Mouse (Mus musculus): ENCODE results near the gene Gpat3. TPM values are rescaled to one million over a fixed set of nuclear protein-coding genes. Genes with fewer than 3 reads are reported as not detected.
A peak's percentile ranks its signal among the peaks of the same experiment; 100 is the strongest.

Gene Gpat3
- polyA plus RNA-seq, 1 experiment from 2014 or later = 0.69 TPM

DNA sequence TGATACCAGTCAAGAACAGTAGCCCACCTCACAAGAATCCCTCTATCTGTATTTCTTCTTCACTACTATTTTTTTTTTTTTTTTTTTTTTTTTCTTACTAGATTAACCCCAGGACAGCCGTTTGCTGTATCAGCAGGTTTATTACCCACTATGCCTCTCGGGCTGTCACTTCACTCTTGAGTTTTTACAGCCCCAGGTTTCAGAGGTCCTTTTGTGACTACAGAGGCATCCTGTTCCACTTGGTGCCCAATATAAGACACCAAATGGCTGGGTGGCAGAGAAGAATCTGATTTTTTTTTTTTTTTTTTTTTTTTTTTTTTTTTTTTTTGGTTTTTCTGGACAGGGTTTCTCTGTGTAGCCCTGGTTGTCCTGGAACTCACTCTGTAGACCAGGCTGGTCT is 1.6 kb downstream of the Gpat3 start:
- ATAC-seq (no peak), DNase-seq (ENCODE audit: low spot score) (no peak)
- Histone ChIP-seq H3K9ac (ENCODE audit: low read length) (no peak overlapping the region), H3K27me3 (replicated peaks; ENCODE audit: control insufficient read depth, insufficient read depth, low read length) (peaks cover 22% of the 10 kb centered on the region; the same call in 1 of the 2 replicates), H3K36me3 (ENCODE audit: control insufficient read depth, insufficient read depth, low read length) (no peaks in the 10 kb centered on the region), H3K4me3 (ENCODE audit: low read depth, low read length) (no peak overlapping the region), H3K27ac (ENCODE audit: low read depth, low read length) (no peak overlapping the region), H3K4me1 (ENCODE audit: control insufficient read depth, insufficient read depth, low read length) (0 out of 2 replicates have a peak, but pooled peaks cover 6% of the 10 kb centered on the region), H3K9me3 (replicated peaks; ENCODE audit: control insufficient read depth, low read length) (no peaks in the 10 kb centered on the region), H3K4me2 (ENCODE audit: low read length) (peak overlapping the region; percentile 99)
- 17% methylated on average over 2 of the region's 2 CpGs for WGBS

DNA sequence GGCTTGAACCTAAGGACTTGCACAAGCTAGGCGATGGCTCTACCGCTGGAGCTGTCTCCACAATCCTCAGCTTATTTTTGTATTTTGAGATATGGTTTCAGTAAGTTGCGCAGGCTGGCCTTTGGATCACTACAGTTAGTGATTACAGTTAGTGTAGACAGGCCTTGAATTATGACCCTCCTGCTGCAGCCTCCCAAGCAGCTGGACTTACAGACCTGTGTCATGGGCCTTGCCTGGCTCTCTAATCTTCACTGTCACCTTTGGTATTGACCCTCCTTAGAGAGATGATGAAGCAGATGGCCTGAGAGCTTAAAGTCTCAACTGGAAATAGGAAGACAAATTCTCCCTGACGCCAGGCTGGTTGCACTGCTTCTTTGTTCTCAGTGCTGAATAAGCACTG is 8.4 kb downstream of the Gpat3 start:
- Histone ChIP-seq H3K4me2 (ENCODE audit: low read length) (no peak overlapping the region), H3K9me3 (replicated peaks; ENCODE audit: control insufficient read depth, low read length) (no peaks in the 10 kb centered on the region), H3K27ac (ENCODE audit: low read depth, low read length) (no peak overlapping the region), H3K27me3 (replicated peaks; ENCODE audit: control insufficient read depth, insufficient read depth, low read length) (no peaks in the 10 kb centered on the region), H3K4me3 (ENCODE audit: low read depth, low read length) (no peak overlapping the region), H3K4me1 (ENCODE audit: control insufficient read depth, insufficient read depth, low read length) (no peaks in the 10 kb centered on the region), H3K9ac (ENCODE audit: low read length) (no peak overlapping the region), H3K36me3 (ENCODE audit: control insufficient read depth, insufficient read depth, low read length) (no peaks in the 10 kb centered on the region)
- no peak for DNase-seq (ENCODE audit: low spot score)
- ATAC-seq = no peak
- WGBS = 91% methylated on average over 4 of the region's 4 CpGs

DNA sequence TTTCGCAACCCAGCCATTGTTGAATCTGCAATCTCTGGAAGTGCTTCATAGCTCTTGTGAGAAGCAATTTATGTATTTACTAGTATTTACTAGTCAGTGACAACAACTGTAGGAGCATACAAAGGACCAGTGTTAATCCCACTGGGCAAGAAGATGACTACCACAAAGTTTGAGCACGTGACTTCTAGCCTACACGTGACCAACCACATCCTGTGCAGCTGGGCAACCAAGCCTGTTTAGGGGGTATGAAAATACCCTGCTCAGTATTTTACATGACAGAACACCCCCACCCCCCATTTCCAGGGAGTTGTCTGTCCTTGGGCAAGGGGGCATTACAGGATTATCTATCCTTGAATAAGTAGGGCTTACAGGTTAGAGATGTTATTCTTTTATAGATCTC is 11.0 kb downstream of the Gpat3 start:
- Histone ChIP-seq H3K4me1 (ENCODE audit: control insufficient read depth, insufficient read depth, low read length) (no peaks in the 10 kb centered on the region), H3K9me3 (replicated peaks; ENCODE audit: control insufficient read depth, low read length) (no peaks in the 10 kb centered on the region), H3K4me3 (ENCODE audit: low read depth, low read length) (no peak overlapping the region), H3K27me3 (replicated peaks; ENCODE audit: control insufficient read depth, insufficient read depth, low read length) (no peaks in the 10 kb centered on the region), H3K27ac (ENCODE audit: low read depth, low read length) (no peak overlapping the region), H3K9ac (ENCODE audit: low read length) (no peak overlapping the region), H3K36me3 (ENCODE audit: control insufficient read depth, insufficient read depth, low read length) (no peaks in the 10 kb centered on the region), H3K4me2 (ENCODE audit: low read length) (no peak overlapping the region)
- 90% methylated on average over 3 of the region's 3 CpGs for WGBS
- DNase-seq (ENCODE audit: low spot score) = no peak
- ATAC-seq = no peak

DNA sequence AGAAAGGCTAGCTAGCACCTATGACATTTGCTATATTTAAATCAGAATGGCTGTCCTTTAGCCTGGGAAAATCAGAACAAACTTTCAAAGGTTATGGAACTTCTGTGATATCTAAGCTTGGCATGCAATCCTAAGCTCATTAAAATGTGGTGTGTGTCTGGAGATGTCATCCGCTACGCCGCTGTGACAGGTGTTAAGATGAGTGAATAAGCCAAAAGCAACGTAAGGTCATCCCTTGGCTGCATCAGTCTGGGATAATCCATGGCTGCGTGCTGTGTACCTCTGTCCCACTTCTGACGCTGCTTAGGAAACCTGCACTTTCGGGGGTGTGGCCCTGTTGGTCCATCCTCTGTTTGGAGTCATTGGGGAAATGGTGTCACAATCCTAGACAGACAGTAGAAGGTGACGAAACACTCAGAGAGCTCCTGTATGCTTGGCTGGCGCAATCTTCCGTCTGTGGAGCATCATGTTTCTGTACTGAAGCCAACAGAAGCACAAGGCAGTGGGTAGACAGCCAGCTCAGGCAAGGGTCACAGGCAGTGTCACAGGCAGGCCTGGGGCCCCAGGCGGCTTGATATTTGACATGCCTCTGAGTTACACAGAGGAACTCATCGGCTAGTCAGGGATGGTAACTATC is 15.0 kb downstream of the Gpat3 start:
- no peak overlapping the region for H3K4me2 ChIP-seq (ENCODE audit: low read length)
- no peak for ATAC-seq
- no peaks in the 10 kb centered on the region for H3K36me3 ChIP-seq (ENCODE audit: control insufficient read depth, insufficient read depth, low read length)
- H3K4me3 ChIP-seq (ENCODE audit: low read depth, low read length) = no peak overlapping the region
- no peak overlapping the region for H3K27ac ChIP-seq (ENCODE audit: low read depth, low read length)
- WGBS = 83% methylated on average over 12 of the region's 12 CpGs
- no peaks in the 10 kb centered on the region for H3K4me1 ChIP-seq (ENCODE audit: control insufficient read depth, insufficient read depth, low read length)
- no peak for DNase-seq (ENCODE audit: low spot score)
- H3K9me3 ChIP-seq (replicated peaks; ENCODE audit: control insufficient read depth, low read length) = no peaks in the 10 kb centered on the region
- H3K9ac ChIP-seq (ENCODE audit: low read length) = no peak overlapping the region
- H3K27me3 ChIP-seq (replicated peaks; ENCODE audit: control insufficient read depth, insufficient read depth, low read length) = no peaks in the 10 kb centered on the region

DNA sequence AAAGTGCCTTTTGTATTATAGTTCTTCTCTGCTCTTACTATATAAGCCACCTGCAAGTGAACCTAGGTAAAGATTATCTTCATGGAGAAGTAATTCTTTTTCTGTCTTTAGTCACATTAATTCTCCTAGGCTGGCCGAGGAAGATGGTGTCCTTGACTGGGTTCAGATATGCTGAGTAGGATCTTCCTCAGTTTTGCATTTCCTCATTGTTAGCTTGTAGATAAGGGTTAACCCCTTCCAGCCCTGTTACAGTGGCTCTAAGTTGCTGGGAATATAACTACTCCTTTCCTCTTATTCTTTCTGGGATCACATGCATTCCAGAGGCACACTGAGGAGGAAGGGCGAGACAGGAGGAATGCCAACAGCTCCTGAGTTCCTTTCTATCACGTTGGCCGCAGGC is 15.6 kb downstream of the Gpat3 start:
- 72% methylated on average over 4 of the region's 4 CpGs for WGBS
- H3K4me3 ChIP-seq (ENCODE audit: low read depth, low read length) = no peak overlapping the region
- DNase-seq (ENCODE audit: low spot score) = no peak
- H3K36me3 ChIP-seq (ENCODE audit: control insufficient read depth, insufficient read depth, low read length) = no peaks in the 10 kb centered on the region
- H3K4me2 ChIP-seq (ENCODE audit: low read length) = no peak overlapping the region
- no peak overlapping the region for H3K27ac ChIP-seq (ENCODE audit: low read depth, low read length)
- no peaks in the 10 kb centered on the region for H3K27me3 ChIP-seq (replicated peaks; ENCODE audit: control insufficient read depth, insufficient read depth, low read length)
- ATAC-seq = no peak
- H3K4me1 ChIP-seq (ENCODE audit: control insufficient read depth, insufficient read depth, low read length) = no peaks in the 10 kb centered on the region
- H3K9me3 ChIP-seq (replicated peaks; ENCODE audit: control insufficient read depth, low read length) = no peaks in the 10 kb centered on the region
- H3K9ac ChIP-seq (ENCODE audit: low read length) = no peak overlapping the region

DNA sequence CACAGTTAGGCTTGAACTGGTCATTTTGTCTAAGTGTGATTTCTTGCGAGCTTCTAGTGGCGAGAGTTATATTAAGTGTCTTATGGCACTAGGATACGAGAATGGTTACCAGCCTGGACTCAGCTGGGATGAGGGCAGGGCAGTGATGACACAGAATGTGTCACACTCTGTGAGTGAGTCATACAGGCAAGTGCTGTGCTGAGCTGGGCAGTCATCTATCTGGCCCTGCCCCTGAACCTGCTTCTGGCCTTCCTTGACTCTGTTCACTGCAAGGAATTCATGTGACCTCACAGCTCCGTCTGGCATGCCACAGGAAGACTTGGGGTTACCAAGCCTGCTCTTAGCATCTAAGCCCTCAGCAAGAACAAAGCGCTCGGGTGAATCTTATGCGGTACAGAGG is 16.3 kb downstream of the Gpat3 start:
- no peak overlapping the region for H3K9ac ChIP-seq (ENCODE audit: low read length)
- no peaks in the 10 kb centered on the region for H3K27me3 ChIP-seq (replicated peaks; ENCODE audit: control insufficient read depth, insufficient read depth, low read length)
- WGBS = 87% methylated on average over 7 of the region's 7 CpGs
- H3K4me2 ChIP-seq (ENCODE audit: low read length) = no peak overlapping the region
- H3K36me3 ChIP-seq (ENCODE audit: control insufficient read depth, insufficient read depth, low read length) = no peaks in the 10 kb centered on the region
- H3K27ac ChIP-seq (ENCODE audit: low read depth, low read length) = no peak overlapping the region
- H3K9me3 ChIP-seq (replicated peaks; ENCODE audit: control insufficient read depth, low read length) = no peaks in the 10 kb centered on the region
- no peak for ATAC-seq
- DNase-seq (ENCODE audit: low spot score) = no peak
- no peak overlapping the region for H3K4me3 ChIP-seq (ENCODE audit: low read depth, low read length)
- no peaks in the 10 kb centered on the region for H3K4me1 ChIP-seq (ENCODE audit: control insufficient read depth, insufficient read depth, low read length)

DNA sequence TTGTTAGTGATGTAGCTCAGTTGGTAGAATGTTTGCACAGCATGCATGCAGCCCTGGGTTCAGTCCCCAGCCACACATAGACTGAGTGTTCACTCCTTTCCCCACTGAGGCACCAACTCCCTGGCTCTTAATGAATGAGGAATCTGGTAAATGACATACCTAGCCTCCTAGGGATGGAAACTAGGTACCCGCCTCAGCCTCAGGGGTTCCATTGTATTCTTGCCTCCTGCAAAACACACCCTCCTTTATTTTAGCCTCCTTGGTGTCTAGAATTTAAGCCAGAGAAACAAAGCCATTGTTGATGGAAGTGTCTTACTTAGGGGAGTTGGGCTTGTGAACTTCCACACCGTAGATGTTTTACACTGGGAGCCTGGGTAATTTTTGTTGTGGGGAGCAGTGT is 17.6 kb downstream of the Gpat3 start:
- no peak for DNase-seq (ENCODE audit: low spot score)
- no peak overlapping the region for H3K4me2 ChIP-seq (ENCODE audit: low read length)
- no peaks in the 10 kb centered on the region for H3K27me3 ChIP-seq (replicated peaks; ENCODE audit: control insufficient read depth, insufficient read depth, low read length)
- no peak overlapping the region for H3K9ac ChIP-seq (ENCODE audit: low read length)
- no peak overlapping the region for H3K4me3 ChIP-seq (ENCODE audit: low read depth, low read length)
- no peaks in the 10 kb centered on the region for H3K4me1 ChIP-seq (ENCODE audit: control insufficient read depth, insufficient read depth, low read length)
- H3K36me3 ChIP-seq (ENCODE audit: control insufficient read depth, insufficient read depth, low read length) = no peaks in the 10 kb centered on the region
- ATAC-seq = no peak
- 47% methylated on average over 2 of the region's 2 CpGs for WGBS
- no peaks in the 10 kb centered on the region for H3K9me3 ChIP-seq (replicated peaks; ENCODE audit: control insufficient read depth, low read length)
- no peak overlapping the region for H3K27ac ChIP-seq (ENCODE audit: low read depth, low read length)

DNA sequence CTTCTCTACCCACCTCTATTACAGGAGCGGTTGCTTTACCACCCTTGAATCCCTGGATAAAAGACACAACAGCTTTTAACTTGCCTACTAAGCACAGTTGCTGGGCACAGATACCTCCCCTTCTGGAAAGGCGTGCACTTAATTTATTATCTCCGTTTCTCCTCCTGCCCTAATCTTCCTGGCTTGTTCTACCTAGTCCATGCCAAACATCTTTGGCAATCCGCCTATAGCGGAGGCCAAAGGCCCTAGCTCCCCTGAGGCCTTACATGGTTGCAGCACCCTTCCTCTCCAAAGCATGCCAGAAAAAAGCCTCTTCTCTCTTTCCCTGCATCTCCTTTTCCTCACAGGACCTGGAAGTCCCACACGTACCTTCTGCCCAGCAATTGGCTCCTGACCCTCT is 18.9 kb downstream of the Gpat3 start:
- WGBS = 82% methylated on average over 6 of the region's 6 CpGs
- Histone ChIP-seq H3K27me3 (replicated peaks; ENCODE audit: control insufficient read depth, insufficient read depth, low read length) (no peaks in the 10 kb centered on the region), H3K4me3 (ENCODE audit: low read depth, low read length) (no peak overlapping the region), H3K4me2 (ENCODE audit: low read length) (no peak overlapping the region), H3K9ac (ENCODE audit: low read length) (no peak overlapping the region), H3K4me1 (ENCODE audit: control insufficient read depth, insufficient read depth, low read length) (no peaks in the 10 kb centered on the region), H3K36me3 (ENCODE audit: control insufficient read depth, insufficient read depth, low read length) (no peaks in the 10 kb centered on the region), H3K9me3 (replicated peaks; ENCODE audit: control insufficient read depth, low read length) (no peaks in the 10 kb centered on the region), H3K27ac (ENCODE audit: low read depth, low read length) (no peak overlapping the region)
- DNase-seq (ENCODE audit: low spot score) (no peak), ATAC-seq (no peak)

DNA sequence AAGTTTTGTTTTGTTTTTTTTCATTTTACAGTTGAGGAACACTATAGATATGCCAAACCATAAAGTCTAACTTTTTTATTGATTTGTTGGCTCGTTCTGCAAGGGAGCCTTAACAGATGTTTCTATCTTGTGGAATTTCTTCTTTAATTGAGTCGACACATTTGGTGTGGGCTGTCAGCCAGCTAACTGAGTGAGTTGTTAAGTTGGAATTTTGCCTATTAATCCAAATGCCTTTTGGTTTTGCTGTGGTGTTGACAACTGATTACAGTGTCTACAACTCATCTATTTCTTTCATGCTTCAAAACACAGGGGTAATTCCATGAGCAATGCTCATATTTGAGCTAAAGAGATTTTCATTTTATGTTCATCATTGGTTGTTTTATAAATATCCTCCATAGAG is 20.7 kb downstream of the Gpat3 start:
- Histone ChIP-seq H3K27me3 (replicated peaks; ENCODE audit: control insufficient read depth, insufficient read depth, low read length) (no peaks in the 10 kb centered on the region), H3K4me2 (ENCODE audit: low read length) (no peak overlapping the region), H3K9me3 (replicated peaks; ENCODE audit: control insufficient read depth, low read length) (no peaks in the 10 kb centered on the region), H3K27ac (ENCODE audit: low read depth, low read length) (no peak overlapping the region), H3K4me3 (ENCODE audit: low read depth, low read length) (no peak overlapping the region), H3K36me3 (ENCODE audit: control insufficient read depth, insufficient read depth, low read length) (no peaks in the 10 kb centered on the region), H3K4me1 (ENCODE audit: control insufficient read depth, insufficient read depth, low read length) (no peaks in the 10 kb centered on the region), H3K9ac (ENCODE audit: low read length) (no peak overlapping the region)
- ATAC-seq = peak; percentile 52; the same call in 1 of the 2 replicates
- 43% methylated on average over 2 of the region's 2 CpGs for WGBS
- peak; percentile 87 for DNase-seq (ENCODE audit: low spot score)
